Mouse (Mus musculus) spleen, postnatal 10 days (tissue): ENCODE measurements around the gene H2-Ab1.
"Not testable (repeated sequence)": the region's sequence is repeated elsewhere in the genome, so short reads cannot be mapped to it uniquely, and the experiment has no call there.

Source experiments
- DNase-seq, 2 experiments: peaks; one replicate each; pipeline ENCODE4 v3.0.0; 2021 to 2022; ENCODE audit warnings: low spot score in 2 of 2

The H2-Ab1 gene

GRCm38 (mm10) chr17:34257594-34258375, at the start of gene H2-Ab1:
Gene H2-Ab1 (plus strand): TSS chr17:34257689.
- peak; percentile 77 to 89 for DNase-seq

GRCm38 (mm10) chr17:34207866-34208265, 49.6 kb upstream of the H2-Ab1 start:
- DNase-seq: peak in 1 of 2 experiments; percentile 13

- DNase-seq: peak in 1 of 2 experiments; percentile 9
Observed at GRCm38 (mm10) chr17:34208421-34208820, 49.1 kb upstream of the H2-Ab1 start.

GRCm38 (mm10) chr17:34209680-34210079, 47.8 kb upstream of the H2-Ab1 start:
- peak in 1 of 2 experiments; percentile 60 for DNase-seq

DNA sequence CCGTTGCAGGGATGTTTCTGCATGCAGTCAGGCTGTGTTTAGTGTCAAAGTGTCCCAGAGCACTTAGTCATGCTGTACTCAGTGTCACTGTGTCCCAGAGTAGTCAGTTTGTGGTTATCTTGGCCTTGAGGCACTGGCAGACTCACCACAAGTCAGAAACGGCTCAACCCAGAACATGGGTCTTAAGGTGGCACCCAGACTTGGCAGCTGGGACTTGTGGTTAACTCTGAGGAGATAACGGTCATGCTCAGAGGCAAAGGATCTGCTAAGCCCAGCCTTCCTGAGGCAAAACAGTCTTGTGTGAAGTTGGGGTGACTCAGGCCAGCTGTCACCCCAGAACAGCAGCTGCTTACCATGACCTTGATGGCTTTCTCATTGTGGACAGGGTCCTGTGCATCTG, 46.9 kb upstream of the H2-Ab1 start:
- DNase-seq: peak in 1 of 2 experiments; percentile 51

- peak in 1 of 2 experiments; percentile 42 for DNase-seq
Observed at GRCm38 (mm10) chr17:34211746-34212365, 45.6 kb upstream of the H2-Ab1 start.

- peak in 1 of 2 experiments; percentile 10 for DNase-seq
Observed at GRCm38 (mm10) chr17:34213936-34214335, 43.6 kb upstream of the H2-Ab1 start.

DNA sequence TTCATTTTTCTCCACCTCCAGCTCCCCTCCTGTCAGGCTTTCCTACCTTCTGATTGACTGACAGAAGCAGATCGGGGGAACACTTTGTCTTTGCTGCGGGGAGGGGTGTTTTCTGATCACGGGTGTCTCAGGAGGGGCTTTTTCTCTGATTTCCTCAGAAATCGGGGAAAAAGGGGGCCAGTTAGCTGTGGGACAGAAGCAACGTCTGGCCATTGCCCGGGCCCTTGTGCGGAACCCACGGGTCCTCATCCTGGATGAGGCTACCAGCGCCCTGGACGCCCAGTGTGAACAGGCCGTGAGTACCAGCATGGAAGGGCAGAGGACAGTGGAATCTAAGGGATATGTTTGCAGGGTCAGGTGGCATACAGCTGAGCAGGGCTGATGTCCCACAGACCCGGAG, 42.3 kb upstream of the H2-Ab1 start:
- DNase-seq: peak in 1 of 2 experiments; percentile 8

DNA sequence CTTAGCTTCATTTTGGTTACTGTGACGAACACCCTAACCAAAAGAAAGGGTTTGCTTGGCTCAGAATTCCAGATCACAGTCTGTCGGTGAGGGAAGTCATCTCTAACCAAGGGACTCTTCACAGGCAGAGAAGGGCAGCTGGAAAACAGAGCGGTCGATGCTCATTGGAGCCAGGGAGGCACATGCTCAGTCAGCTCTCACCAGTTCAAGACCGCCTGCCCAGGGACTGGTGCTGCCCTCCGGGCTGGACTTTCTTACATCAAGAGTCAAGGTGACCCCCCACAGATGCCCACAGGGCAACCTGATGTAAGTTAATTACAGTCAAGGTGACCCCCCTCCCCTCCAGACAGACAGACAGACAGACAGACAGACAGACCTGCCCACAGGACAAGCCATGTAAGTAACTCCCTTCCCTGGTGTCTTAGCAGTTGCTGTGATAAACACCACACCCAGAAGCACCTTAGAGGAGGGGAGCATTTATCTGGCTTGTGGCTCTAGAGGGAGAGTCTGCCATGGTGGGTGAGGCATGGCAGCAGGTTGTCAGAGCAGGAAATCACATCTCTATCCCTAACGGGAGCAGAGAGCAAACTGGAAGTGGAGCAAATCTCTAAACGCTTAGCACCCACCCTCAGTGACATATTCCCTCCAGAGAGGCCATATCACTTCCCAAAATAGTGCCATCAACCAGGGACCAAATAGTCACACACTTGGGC, 40.1 kb upstream of the H2-Ab1 start:
- DNase-seq: peak in 1 of 2 experiments; percentile 11

DNA sequence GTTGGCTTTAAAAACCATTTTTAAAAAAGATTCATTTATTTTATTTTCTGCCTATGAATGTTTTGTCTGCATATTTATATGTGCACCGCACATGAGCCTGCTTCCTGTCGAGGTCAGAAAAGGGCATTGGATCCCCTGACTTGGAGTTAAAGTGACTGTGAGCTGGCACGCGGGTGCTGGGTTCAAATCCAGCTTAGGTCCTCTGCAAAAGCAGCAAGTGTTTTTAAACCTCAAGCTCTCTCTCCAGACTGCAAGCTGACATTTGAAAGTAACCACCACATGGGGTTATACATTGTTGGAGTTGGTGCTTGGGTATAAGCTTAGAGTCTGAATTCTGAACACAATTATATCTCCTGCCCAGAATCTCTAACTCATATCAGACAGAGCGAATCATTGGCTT, 39.5 kb upstream of the H2-Ab1 start:
- peak in 1 of 2 experiments; percentile 9 for DNase-seq

- DNase-seq: peak in 1 of 2 experiments; percentile 24
Observed at GRCm38 (mm10) chr17:34218675-34219074, 38.8 kb upstream of the H2-Ab1 start.

DNA sequence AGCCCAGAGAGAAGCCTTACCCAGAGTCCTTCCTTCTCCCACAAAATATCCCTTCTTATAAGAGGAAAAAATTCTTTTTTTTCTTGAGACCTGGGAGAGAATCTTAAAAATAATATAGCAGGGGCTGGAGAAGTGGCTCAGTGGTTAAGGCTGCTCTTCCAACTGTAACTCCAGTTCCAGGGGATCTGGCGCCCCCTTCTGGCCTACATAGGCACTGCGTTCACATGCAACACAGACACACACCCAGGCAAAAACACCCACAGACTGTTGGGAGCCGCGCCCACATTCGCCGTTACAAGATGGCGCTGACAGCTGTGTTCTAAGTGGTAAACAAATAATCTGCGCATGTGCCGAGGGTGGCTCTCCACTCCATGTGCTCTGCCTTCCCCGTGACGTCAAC, 38.4 kb upstream of the H2-Ab1 start:
- peak; percentile 62 to 84 for DNase-seq

GRCm38 (mm10) chr17:34219801-34220200, 37.7 kb upstream of the H2-Ab1 start:
- DNase-seq: not testable (repeated sequence)

GRCm38 (mm10) chr17:34220401-34220800, 37.1 kb upstream of the H2-Ab1 start:
- DNase-seq: not testable (repeated sequence)

DNA sequence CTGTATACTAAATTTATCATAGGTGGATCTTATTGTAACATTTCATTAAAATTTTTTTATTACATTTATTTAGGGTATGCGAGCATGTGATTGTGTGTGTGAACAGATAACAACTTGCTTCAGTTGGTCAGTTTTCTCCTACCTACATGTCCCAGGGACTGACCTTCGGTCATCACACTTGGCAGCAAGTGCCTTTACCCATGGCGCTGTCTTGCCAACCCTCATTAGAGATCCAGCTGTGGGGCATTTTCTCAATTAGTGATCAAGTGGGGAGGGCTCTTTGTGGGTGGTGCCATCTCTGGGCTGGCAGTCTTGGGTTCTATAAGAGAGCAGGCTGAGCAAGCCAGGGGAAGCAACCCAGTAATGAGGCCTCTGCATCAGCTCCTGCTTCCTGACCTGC, 32.7 kb upstream of the H2-Ab1 start:
- DNase-seq: peak in 1 of 2 experiments; percentile 6

- DNase-seq: peak in 1 of 2 experiments; percentile 8
Observed at GRCm38 (mm10) chr17:34225426-34225825, 32.1 kb upstream of the H2-Ab1 start.

- peak in 1 of 2 experiments; percentile 55 for DNase-seq
Observed at GRCm38 (mm10) chr17:34225911-34226310, 31.6 kb upstream of the H2-Ab1 start.

DNA sequence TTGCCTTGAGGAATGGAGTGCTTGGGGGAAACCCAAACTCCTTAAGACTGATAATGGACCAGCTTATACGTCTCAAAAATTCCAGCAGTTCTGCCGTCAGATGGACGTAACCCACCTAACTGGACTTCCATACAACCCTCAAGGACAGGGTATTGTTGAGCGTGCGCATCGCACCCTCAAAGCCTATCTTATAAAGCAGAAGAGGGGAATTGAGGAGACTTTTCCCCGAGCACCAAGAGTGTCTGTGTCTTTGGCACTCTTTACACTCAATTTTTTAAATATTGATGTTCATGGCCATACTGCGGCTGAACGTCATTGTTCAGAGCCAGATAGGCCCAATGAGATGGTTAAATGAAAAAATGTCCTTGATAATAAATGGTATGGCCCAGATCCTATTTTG, 26.5 kb upstream of the H2-Ab1 start:
- DNase-seq: peak in 1 of 2 experiments; percentile 10

- not testable (repeated sequence) for DNase-seq
Observed at GRCm38 (mm10) chr17:34232021-34232420, 25.5 kb upstream of the H2-Ab1 start.

DNA sequence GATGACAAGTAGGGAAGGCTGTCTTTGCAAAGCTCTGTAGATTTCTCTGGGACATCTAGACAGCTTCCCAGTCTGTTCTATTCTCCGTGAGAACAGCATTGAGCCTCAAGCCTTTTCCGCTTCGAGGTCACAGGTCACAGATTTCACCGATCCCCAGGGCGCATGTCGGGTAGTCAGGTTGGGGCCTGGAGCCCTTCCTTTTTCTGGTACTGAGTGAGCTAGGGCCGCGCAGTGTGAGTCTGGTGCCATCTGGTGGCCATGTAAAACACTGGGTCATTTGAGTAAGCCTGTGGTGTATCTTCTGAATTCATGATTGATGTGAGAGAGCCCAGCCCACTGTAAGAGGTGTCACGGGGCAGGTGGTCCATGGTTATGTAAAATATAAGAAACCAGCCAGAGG, 22.6 kb upstream of the H2-Ab1 start:
- DNase-seq: peak; percentile 59 to 88

DNA sequence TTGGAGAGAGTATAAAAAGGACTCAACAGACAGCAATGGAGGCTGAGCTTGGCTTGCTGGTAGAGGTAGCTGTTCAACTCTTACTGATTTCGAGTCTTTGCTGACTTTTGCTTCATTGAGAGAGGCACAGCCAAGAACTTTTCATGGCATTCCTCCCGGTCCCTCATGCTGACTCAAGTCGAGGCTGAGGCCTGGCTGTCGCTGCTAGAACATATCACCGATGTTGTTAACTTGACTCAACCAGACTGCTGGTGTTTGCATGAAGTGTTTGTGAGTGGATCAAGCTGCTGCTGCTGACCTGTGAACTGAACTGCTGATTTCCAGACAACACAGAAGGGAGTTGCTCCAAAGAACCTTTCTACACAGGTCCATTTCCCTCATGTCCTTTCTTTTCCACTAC, 20.8 kb upstream of the H2-Ab1 start:
- peak in 1 of 2 experiments; percentile 12 for DNase-seq

DNA sequence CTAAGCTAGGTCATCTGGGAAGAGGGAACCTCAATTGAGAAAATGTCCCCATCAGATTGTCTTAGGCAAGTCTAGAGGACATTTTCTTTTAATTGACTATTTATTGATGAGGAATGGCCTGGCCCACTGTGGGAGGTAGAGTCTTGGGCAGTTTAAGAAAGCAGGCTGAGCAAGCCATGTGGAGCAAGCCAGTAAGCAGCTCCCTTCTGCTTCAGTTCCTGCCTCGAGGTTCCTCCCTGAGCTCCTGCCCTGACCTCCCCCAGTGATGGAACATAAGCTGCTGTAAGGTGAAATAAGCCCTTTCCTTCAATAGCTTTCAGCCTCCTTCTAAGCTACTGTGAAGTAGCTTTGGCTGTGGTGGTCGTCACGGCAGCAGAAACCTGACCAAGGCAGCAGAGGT, 19.7 kb upstream of the H2-Ab1 start:
- DNase-seq: peak in 1 of 2 experiments; percentile 6
